Mouse (Mus musculus) intestine, postnatal 0 days (tissue): ENCODE results near the gene Ciao2a. TPM values are rescaled to one million over a fixed set of nuclear protein-coding genes. Genes with fewer than 3 reads are reported as not detected.

ENCODE experiments used
- ATAC-seq: fragments of 200-750 bp; cut with Nextera tagmentation; 2 replicates; pipeline ENCODE4 v1.8.0; 2017; ENCODE audit warnings: mild to moderate bottlenecking, moderate TSS enrichment, moderate library complexity
- H3K27ac ChIP-seq: fragments of 300-500 bp; sonication (generic); 2 replicates; pipeline ENCODE4 v1.5.1; 2014; ENCODE audit warnings: mild to moderate bottlenecking, low read depth, low read length, moderate library complexity
- H3K27me3 ChIP-seq: fragments of 300-500 bp; sonication (generic); replicated peaks from 2 replicates; pipeline ENCODE4 v1.6.1; 2014; ENCODE audit warnings: low read length, mixed read lengths; ENCODE audit not compliant: control insufficient read depth, insufficient read depth
- H3K36me3 ChIP-seq: fragments of 300-500 bp; sonication (generic); 2 replicates; pipeline ENCODE4 v1.6.1; 2014; ENCODE audit warnings: mild to moderate bottlenecking, moderate library complexity; ENCODE audit not compliant: control insufficient read depth, insufficient read depth
- H3K4me1 ChIP-seq: fragments of 300-500 bp; sonication (generic); replicated peaks from 2 replicates; pipeline ENCODE4 v1.6.1; 2014; ENCODE audit warnings: antibody characterized with exemption, low read length, mixed read lengths; ENCODE audit not compliant: control insufficient read depth, insufficient read depth
- H3K4me2 ChIP-seq: fragments of 300-500 bp; sonication (generic); replicated peaks from 2 replicates; pipeline ENCODE4 v1.6.1; 2014; ENCODE audit warnings: low read depth, mild to moderate bottlenecking, moderate library complexity
- H3K4me3 ChIP-seq: fragments of 300-500 bp; sonication (generic); 2 replicates; pipeline ENCODE4 v1.5.1; 2014; ENCODE audit warnings: low read depth, low read length
- H3K9ac ChIP-seq: fragments of 300-500 bp; sonication (generic); 2 replicates; pipeline ENCODE4 v1.6.1; 2014; ENCODE audit warnings: mild to moderate bottlenecking, low read depth, low read length
- H3K9me3 ChIP-seq: fragments of 300-500 bp; sonication (generic); 2 replicates; pipeline ENCODE4 v1.6.1; 2016; ENCODE audit warnings: mixed run types; ENCODE audit not compliant: control insufficient read depth
- CTCF ChIP-seq: sonication (generic); IDR thresholded peaks from 2 replicates; pipeline ENCODE4 v1.5.1; 2016; ENCODE audit warnings: low read depth, mild to moderate bottlenecking, control low read depth, antibody characterized with exemption, moderate library complexity
- WGBS: fragments of 180-500 bp; shearing (Covaris S2); extraction: QIAGEN DNeasy Blood & Tissue Kit; methylation state at CpG from one replicate; pipeline ENCODE4 v1.1.7; 2014; 5-methylcytosine and 5-hydroxymethylcytosine counted together
- polyA plus RNA-seq: library from polyadenylated mRNA; unstranded; fragments of >200 nt; fragmentation: Nextera tagmentation; extraction: Ambion mirVana; gene quantifications from 2 replicates; pipeline ENCODE4 v1.2.1, GENCODE M21; 2015

Gene Ciao2a
- polyA plus RNA-seq, 1 experiment from 2014 or later, result 201 TPM

DNA sequence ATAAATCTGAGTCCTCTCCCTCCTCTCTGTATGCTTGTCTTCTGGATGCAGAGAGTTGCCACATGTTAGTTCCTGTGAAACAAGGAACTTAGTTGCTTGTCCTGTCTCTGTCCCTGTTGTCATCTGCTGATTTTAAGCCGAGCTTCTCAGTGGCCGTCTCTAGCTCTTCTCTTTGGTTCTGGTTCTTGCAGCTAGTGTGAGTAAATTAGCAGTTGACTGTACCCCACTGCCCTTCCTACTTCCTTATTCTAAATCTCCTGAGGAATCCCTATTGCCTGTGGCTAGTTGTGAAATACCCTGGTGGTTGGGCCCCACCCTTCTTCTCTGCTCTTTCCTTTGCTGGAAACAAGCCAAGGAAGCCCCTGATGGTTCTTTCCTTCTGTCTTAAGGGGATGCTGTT is 5.1 kb downstream of the Ciao2a start:
- Histone ChIP-seq H3K27ac (no peak overlapping the region), H3K4me2 (no peak overlapping the region), H3K27me3 (no peaks in the 10 kb centered on the region), H3K9ac (no peak overlapping the region), H3K4me1 (0 out of 2 replicates have a peak, but pooled peaks cover 5% of the 10 kb centered on the region), H3K9me3 (no peaks in the 10 kb centered on the region), H3K4me3 (no peak overlapping the region), H3K36me3 (peaks cover 48% of the 10 kb centered on the region)
- 74% methylated on average over 2 of the region's 2 CpGs for WGBS
- ATAC-seq, result no peak
- no peak for TF ChIP-seq CTCF

DNA sequence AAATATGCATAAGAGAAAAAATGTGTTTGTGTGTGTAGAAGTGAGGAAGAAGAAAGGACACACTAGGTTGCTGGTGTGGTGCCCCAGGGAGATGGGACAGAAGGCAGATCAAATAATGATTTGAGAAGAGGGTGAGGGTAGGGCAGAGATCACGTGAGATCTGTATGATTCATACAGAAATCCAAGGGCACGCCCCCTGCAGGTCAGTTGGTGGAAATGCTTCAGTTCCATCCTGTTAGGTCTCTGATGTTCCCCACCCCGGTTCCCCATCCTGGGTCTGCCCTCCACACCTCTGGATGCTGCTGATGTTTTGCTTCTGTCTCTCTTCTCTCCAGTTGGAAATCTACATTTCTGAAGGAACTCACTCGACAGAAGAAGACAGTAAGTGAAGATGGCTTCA is 9.6 kb downstream of the Ciao2a start:
- Histone ChIP-seq H3K27ac (no peak overlapping the region), H3K36me3 (peaks cover 71% of the 10 kb centered on the region), H3K4me3 (no peak overlapping the region), H3K27me3 (no peaks in the 10 kb centered on the region), H3K9me3 (no peaks in the 10 kb centered on the region), H3K9ac (no peak overlapping the region), H3K4me1 (no peaks in the 10 kb centered on the region), H3K4me2 (no peak overlapping the region)
- ATAC-seq, result no peak
- WGBS, result 45% methylated on average over 4 of the region's 4 CpGs
- TF ChIP-seq CTCF, result peak; percentile 73

DNA sequence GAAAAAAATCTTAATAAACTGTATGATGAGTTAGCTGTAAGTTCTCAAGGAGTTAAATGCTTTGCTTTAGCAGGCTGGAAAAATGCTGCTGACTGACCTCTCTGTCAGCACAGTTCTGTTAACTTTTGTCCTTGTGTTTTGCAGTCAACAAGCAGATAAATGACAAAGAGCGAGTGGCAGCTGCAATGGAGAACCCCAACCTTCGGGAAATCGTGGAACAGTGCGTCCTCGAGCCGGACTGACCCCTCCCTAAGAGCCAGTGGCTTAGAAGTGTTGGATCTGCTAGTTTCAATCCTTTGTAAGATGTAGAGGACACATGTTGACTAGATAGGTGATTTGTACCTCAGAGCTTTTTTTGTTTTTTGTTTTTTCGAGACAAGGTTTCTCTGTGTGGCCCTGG is 11.8 kb downstream of the Ciao2a start:
- Histone ChIP-seq H3K27ac (no peak overlapping the region), H3K4me1 (no peaks in the 10 kb centered on the region), H3K27me3 (no peaks in the 10 kb centered on the region), H3K9me3 (no peaks in the 10 kb centered on the region), H3K9ac (no peak overlapping the region), H3K36me3 (peaks cover 67% of the 10 kb centered on the region), H3K4me2 (no peak overlapping the region), H3K4me3 (no peak overlapping the region)
- ATAC-seq, result no peak
- WGBS, result 90% methylated on average over 7 of the region's 7 CpGs
- no peak for TF ChIP-seq CTCF

DNA sequence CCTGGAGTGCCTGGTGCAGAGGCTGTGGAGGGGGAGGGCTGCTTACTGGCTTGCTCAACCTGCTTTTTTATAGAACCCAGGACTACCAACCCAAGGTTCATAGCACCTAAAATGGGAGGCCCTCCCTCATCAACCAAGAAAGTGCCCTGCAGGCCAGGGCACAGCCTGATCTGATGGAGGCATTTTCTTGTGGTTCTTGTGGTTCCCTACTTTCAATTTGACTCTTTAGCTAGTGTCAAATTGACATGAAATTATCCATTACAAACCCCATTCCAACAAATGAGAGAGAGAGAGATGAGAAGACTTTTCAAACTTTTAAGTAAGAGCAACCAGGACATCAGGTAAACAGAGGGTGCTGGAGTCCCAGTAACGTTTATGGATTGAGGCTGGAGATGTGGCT is 15.9 kb downstream of the Ciao2a start:
- no peak overlapping the region for H3K27ac ChIP-seq
- no peak for TF ChIP-seq CTCF

DNA sequence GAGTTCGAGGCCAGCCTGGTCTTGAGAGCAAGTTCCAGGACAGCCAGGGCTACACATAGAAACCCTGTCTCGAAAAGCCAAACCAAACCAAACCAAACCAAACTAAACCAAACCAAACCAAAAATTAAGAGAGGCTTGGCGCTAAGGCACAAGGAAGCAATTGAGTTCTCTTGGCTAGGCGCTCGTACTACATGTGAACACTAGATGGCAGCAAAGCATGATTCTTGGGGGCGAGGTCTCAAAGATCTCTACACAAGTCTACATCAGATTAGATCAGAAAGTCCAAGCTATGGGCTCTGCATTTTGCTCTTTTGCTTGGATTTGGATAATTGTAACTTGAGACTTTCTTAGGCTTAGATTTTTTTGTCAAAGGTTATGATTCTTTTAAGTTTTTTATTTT is 17.8 kb downstream of the Ciao2a start:
- Histone ChIP-seq H3K4me1 (no peaks in the 10 kb centered on the region), H3K9me3 (no peaks in the 10 kb centered on the region), H3K4me2 (no peak overlapping the region), H3K9ac (no peak overlapping the region), H3K36me3 (peaks cover 12% of the 10 kb centered on the region), H3K27me3 (no peaks in the 10 kb centered on the region), H3K27ac (no peak overlapping the region), H3K4me3 (no peak overlapping the region)
- ATAC-seq, result no peak
- WGBS, result 8% methylated on average over 6 of the region's 6 CpGs
- TF ChIP-seq CTCF, result peak; percentile 92

More for the DNA sequence above, 15.9 kb downstream of the Ciao2a start:
- peaks cover 29% of the 10 kb centered on the region for H3K36me3 ChIP-seq
- no peaks in the 10 kb centered on the region for H3K9me3 ChIP-seq
- H3K9ac ChIP-seq, result no peak overlapping the region
- no peaks in the 10 kb centered on the region for H3K27me3 ChIP-seq
- no peak overlapping the region for H3K4me3 ChIP-seq
- no peak overlapping the region for H3K4me2 ChIP-seq
- ATAC-seq, result no peak
- WGBS, result 75% methylated on average over 1 of the region's 1 CpGs
- no peaks in the 10 kb centered on the region for H3K4me1 ChIP-seq

DNA sequence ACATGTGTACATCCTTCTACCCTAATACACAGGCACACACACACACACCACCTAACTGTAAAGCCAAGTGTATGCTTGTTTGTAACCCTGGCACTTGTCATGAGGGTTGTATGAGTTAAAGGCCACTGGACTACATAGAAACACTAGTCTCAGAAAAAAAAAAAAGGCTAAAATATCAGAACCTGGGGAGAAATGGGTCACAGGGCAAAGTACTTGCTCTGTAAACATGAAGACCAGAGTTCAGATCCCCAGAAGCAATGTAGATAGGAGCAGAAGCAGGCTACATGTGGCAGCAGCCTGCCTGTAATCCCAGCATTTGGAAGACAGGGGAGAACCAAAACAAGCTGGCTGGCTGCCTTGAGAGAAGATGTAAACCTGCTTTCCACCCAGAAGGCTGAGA is 19.7 kb downstream of the Ciao2a start:
- Histone ChIP-seq H3K4me1 (no peaks in the 10 kb centered on the region), H3K36me3 (no peaks in the 10 kb centered on the region), H3K27ac (no peak overlapping the region), H3K4me2 (no peak overlapping the region), H3K27me3 (no peaks in the 10 kb centered on the region), H3K9me3 (no peaks in the 10 kb centered on the region), H3K4me3 (no peak overlapping the region), H3K9ac (no peak overlapping the region)
- TF ChIP-seq CTCF, result peak; percentile 28
- ATAC-seq, result no peak

DNA sequence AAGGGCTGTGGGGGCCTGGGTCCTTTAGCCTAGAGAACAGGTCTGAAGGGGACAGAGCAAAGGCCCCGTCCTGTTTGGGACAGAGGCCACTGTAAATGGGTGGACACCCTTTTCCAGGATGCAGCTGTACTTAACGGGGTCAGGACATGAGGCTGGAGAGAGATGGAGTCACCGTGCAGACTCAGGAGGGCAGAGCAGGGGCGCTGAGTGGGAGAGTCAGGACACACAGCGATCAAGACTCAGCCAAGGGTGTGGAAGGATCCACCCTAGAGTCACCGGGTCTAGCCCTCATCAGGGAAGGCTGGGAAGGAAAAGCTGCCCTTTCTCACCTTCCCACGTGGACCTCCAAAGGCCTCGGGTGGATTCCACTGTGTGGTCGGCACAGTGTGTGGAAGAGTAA is 25.6 kb downstream of the Ciao2a start:
- no peak overlapping the region for H3K4me2 ChIP-seq
- no peak overlapping the region for H3K9ac ChIP-seq
- no peak overlapping the region for H3K27ac ChIP-seq
- WGBS, result 70% methylated on average over 9 of the region's 9 CpGs
- H3K36me3 ChIP-seq, result no peaks in the 10 kb centered on the region
- no peaks in the 10 kb centered on the region for H3K9me3 ChIP-seq
- ATAC-seq, result no peak
- no peaks in the 10 kb centered on the region for H3K27me3 ChIP-seq
- H3K4me3 ChIP-seq, result no peak overlapping the region
- H3K4me1 ChIP-seq, result no peaks in the 10 kb centered on the region
- TF ChIP-seq CTCF, result no peak
